ENCODE assay signal across 39 mouse cellular contexts in genomic region chr17:55590838-55591237, GRCm38 (mm10). TPM values are rescaled to one million over a fixed set of nuclear protein-coding genes. Genes with fewer than 3 reads are reported as not detected.
"Had no signal": no experiment of that assay in that cellular context is flagged by ENCODE, and none has a peak within 500 bp of the region (broad histone marks: within the 10 kb centered on the region; RNA-seq: fewer than 3 reads in every experiment).

No protein-coding gene starts in this region.

- H3K4me2 ChIP-seq: embryonic facial prominence, embryonic 12.5 days; embryonic facial prominence, embryonic 13.5 days; embryonic facial prominence, embryonic 15.5 days; forebrain, embryonic 12.5 days; forebrain, embryonic 13.5 days; forebrain, embryonic 15.5 days had no signal

- H3K9ac ChIP-seq: embryonic facial prominence, embryonic 12.5 days; embryonic facial prominence, embryonic 13.5 days; embryonic facial prominence, embryonic 15.5 days; forebrain, embryonic 12.5 days; forebrain, embryonic 13.5 days; forebrain, embryonic 15.5 days; forebrain, postnatal 0 days had no signal

- H3K4me3 ChIP-seq: embryonic facial prominence, embryonic 10.5 days; embryonic facial prominence, embryonic 12.5 days; embryonic facial prominence, embryonic 13.5 days; embryonic facial prominence, embryonic 15.5 days; erythroblast, embryonic 14.5 days; forebrain, embryonic 10.5 days; forebrain, embryonic 12.5 days; forebrain, embryonic 13.5 days; forebrain, embryonic 15.5 days; gastrocnemius, adult 2 months; heart, adult 2 months had no signal

- H3K4me1 ChIP-seq: embryonic facial prominence, embryonic 10.5 days; embryonic facial prominence, embryonic 12.5 days; embryonic facial prominence, embryonic 13.5 days; embryonic facial prominence, embryonic 15.5 days; forebrain, embryonic 10.5 days; forebrain, embryonic 12.5 days; forebrain, embryonic 13.5 days; forebrain, embryonic 15.5 days had no signal

- H3K9me3 ChIP-seq: embryonic facial prominence, embryonic 10.5 days; embryonic facial prominence, embryonic 12.5 days; embryonic facial prominence, embryonic 13.5 days; embryonic facial prominence, embryonic 15.5 days; forebrain, embryonic 10.5 days; forebrain, embryonic 12.5 days; forebrain, embryonic 13.5 days; forebrain, embryonic 15.5 days had no signal

- H3K27ac ChIP-seq: embryonic facial prominence, embryonic 10.5 days; embryonic facial prominence, embryonic 12.5 days; embryonic facial prominence, embryonic 13.5 days; embryonic facial prominence, embryonic 15.5 days; forebrain, embryonic 10.5 days; forebrain, embryonic 12.5 days; forebrain, embryonic 13.5 days; forebrain, embryonic 15.5 days; gastrocnemius, adult 2 months; heart, adult 2 months had no signal

- H3K27me3 ChIP-seq: embryonic facial prominence, embryonic 12.5 days; embryonic facial prominence, embryonic 13.5 days; embryonic facial prominence, embryonic 15.5 days; forebrain, embryonic 12.5 days; forebrain, embryonic 13.5 days; forebrain, embryonic 15.5 days had no signal

- DNase-seq: cerebellum, adult 8-10 months; cerebellum, adult 9-10 months; cerebellum, adult 9-11 months; cerebellum, postnatal 10 days; cerebellum, postnatal 14 days; cerebellum, postnatal 25 days; cerebellum, postnatal 36 days; embryo, embryonic 11 days; forebrain, postnatal 0 days; gastrocnemius, adult 2 months; gastrocnemius, postnatal 10 days; gastrocnemius, postnatal 14 days; gastrocnemius, postnatal 25 days; gastrocnemius, postnatal 36 days; heart, adult 11 months; heart, adult 18-20 months; heart, adult 2 months had no signal

- ATAC-seq: forebrain, embryonic 13.5 days; forebrain, embryonic 14.5 days; forebrain, embryonic 15.5 days; forebrain, embryonic 16.5 days; forebrain, postnatal 0 days had no signal

- H3K36me3 ChIP-seq: embryonic facial prominence, embryonic 10.5 days; embryonic facial prominence, embryonic 12.5 days; embryonic facial prominence, embryonic 13.5 days; embryonic facial prominence, embryonic 15.5 days; forebrain, embryonic 10.5 days; forebrain, embryonic 12.5 days; forebrain, embryonic 15.5 days had no signal

RNA-seq across cellular contexts. Expression of gene Vmn2r118, which starts 34.2 kb away (rescaled TPM):
- total RNA-seq: common myeloid progenitor, adult 5-6 weeks; forebrain, postnatal 0 days; gastrocnemius, adult 18-20 months; gastrocnemius, adult 2 months; gastrocnemius, adult 8-10 months; gastrocnemius, postnatal 10 days; gastrocnemius, postnatal 14 days; gastrocnemius, postnatal 25 days; gastrocnemius, postnatal 36 days; gastrocnemius, postnatal 4 days; granulocyte monocyte progenitor cell, adult 5-6 weeks; heart, adult 18-20 months; heart, adult 2 months had no signal
- polyA plus RNA-seq: cortical plate, adult 2 months; embryonic facial prominence, embryonic 11.5 days; embryonic facial prominence, embryonic 12.5 days; embryonic facial prominence, embryonic 13.5 days; embryonic facial prominence, embryonic 14.5 days; embryonic facial prominence, embryonic 15.5 days; erythroblast, embryonic 14.5 days; forebrain, embryonic 10.5 days; forebrain, embryonic 11.5 days; forebrain, embryonic 12.5 days; forebrain, embryonic 13.5 days; forebrain, embryonic 14.5 days; forebrain, embryonic 15.5 days; forebrain, postnatal 0 days; frontal cortex, adult 2 months; gonadal fat pad, adult 2 months; heart, adult 2 months had no signal
